Mouse (Mus musculus) olfactory bulb, adult 2 months (tissue): Measurements from ENCODE around the gene Frmd4a.

ENCODE experiments used
- CTCF ChIP-seq: fragments of 200-500 bp; IDR thresholded peaks from 2 replicates; pipeline ENCODE4 v1.5.1; 2012; ENCODE audit warnings: low read depth, mild to moderate bottlenecking, low read length, moderate library complexity; ENCODE audit not compliant: insufficient read depth
- POLR2A ChIP-seq: fragments of 200-500 bp; IDR thresholded peaks from 2 replicates; pipeline ENCODE4 v1.6.1; 2012; ENCODE audit warnings: mild to moderate bottlenecking, low read depth, low read length, moderate library complexity; ENCODE audit not compliant: insufficient read depth

DNA sequence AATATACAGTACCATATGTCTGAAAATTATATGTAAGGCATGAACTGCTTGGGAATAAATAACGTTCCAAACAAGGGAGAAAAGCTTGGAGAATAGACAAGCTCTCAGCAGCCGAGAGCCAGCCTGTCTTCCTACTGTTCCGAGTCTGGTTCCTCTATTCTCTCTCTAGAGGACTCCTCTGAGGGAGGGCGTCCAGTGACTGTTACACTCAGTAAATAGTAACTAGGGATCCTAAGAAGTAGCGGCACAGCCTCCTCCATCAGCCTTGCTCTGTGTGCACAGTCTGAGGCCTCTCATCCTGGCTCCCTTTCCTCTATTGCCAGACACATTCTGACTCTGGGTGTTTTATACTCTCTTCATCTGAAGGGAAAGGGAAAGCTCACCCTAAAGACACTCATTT is 492.2 kb downstream of the Frmd4a start:
- TF ChIP-seq CTCF: no peak
- TF ChIP-seq POLR2A: no peak
